Mouse (Mus musculus) gastrocnemius, adult 2 months (tissue): ENCODE measurements at regions not wholly inside any gene's neighbourhood (a gene's known extent, or its start where the extent isn't known, plus 50 kb on each side); places are given as distances from the start of the nearest gene placed in this dataset.

Source experiments
- DNase-seq: peaks from one replicate; pipeline ENCODE4 v3.0.0; 2022
- H3K27ac ChIP-seq: fragments of 200-600 bp; 2 replicates; pipeline ENCODE4 v1.8.1; 2022; ENCODE audit warnings: mild to moderate bottlenecking
- H3K4me3 ChIP-seq: fragments of 200-600 bp; 2 replicates; pipeline ENCODE4 v1.8.1; 2022; ENCODE audit warnings: mild to moderate bottlenecking, moderate library complexity
- CTCF ChIP-seq: fragments of 200-600 bp; IDR thresholded peaks from 2 replicates; pipeline ENCODE4 v1.8.1; 2022; ENCODE audit warnings: antibody characterized with exemption, mild to moderate bottlenecking, moderate library complexity
- intact Hi-C: fragments of 180-260 bp; cut with DNase I; formaldehyde crosslinking; loops from one replicate; pipeline ENCODE4 v1.15.1; 2025

- intact Hi-C loops = no loop called here
- no peak overlapping the region for H3K27ac ChIP-seq
- DNase-seq = no peak
- no peak for TF ChIP-seq CTCF
- no peak overlapping the region for H3K4me3 ChIP-seq
Measured at GRCm38 (mm10) chr4:47698926-47699325, 224.5 kb downstream of the Sec61b start.

GRCm38 (mm10) chr4:47703501-47703900 lies 229.0 kb downstream of the Sec61b start:
- intact Hi-C loops = no loop called here
- Histone ChIP-seq H3K4me3 (no peak overlapping the region), H3K27ac (no peak overlapping the region)
- no peak for TF ChIP-seq CTCF
- no peak for DNase-seq

- no peak overlapping the region for H3K27ac ChIP-seq
- no peak for DNase-seq
- H3K4me3 ChIP-seq = no peak overlapping the region
- no peak for TF ChIP-seq CTCF
- intact Hi-C loops = no loop called here
Measured at GRCm38 (mm10) chr4:47704607-47705006, 230.1 kb downstream of the Sec61b start.

GRCm38 (mm10) chr4:47707966-47708365 lies 233.5 kb downstream of the Sec61b start:
- TF ChIP-seq CTCF = no peak
- Histone ChIP-seq H3K27ac (no peak overlapping the region), H3K4me3 (no peak overlapping the region)
- peak; percentile 79 for DNase-seq
- intact Hi-C loops = no loop called here

- Histone ChIP-seq H3K27ac (no peak overlapping the region), H3K4me3 (no peak overlapping the region)
- no peak for TF ChIP-seq CTCF
- intact Hi-C loops = no loop called here
- DNase-seq = no peak
Measured at GRCm38 (mm10) chr4:47713387-47713786, 238.9 kb downstream of the Sec61b start.

- no peak overlapping the region for H3K27ac ChIP-seq
- intact Hi-C loops = no loop called here
- TF ChIP-seq CTCF = no peak
- no peak for DNase-seq
- H3K4me3 ChIP-seq = no peak overlapping the region
Measured at GRCm38 (mm10) chr4:47724331-47725004, 250.0 kb downstream of the Sec61b start.

GRCm38 (mm10) chr4:47725005-47725340 lies 250.5 kb downstream of the Sec61b start:
- no peak for DNase-seq

GRCm38 (mm10) chr4:47746498-47747190 lies 272.2 kb downstream of the Sec61b start:
- TF ChIP-seq CTCF = no peak
- no peak for DNase-seq
- H3K4me3 ChIP-seq = no peak overlapping the region
- no peak overlapping the region for H3K27ac ChIP-seq
- intact Hi-C loops = no loop called here

More at GRCm38 (mm10) chr4:47725005-47725340, 250.5 kb downstream of the Sec61b start:
- intact Hi-C loops = no loop called here
- H3K4me3 ChIP-seq = no peak overlapping the region
- H3K27ac ChIP-seq = no peak overlapping the region
- TF ChIP-seq CTCF = no peak

- no peak for TF ChIP-seq CTCF
- no peak for DNase-seq
- Histone ChIP-seq H3K27ac (no peak overlapping the region), H3K4me3 (no peak overlapping the region)
- intact Hi-C loops = no loop called here
Measured at GRCm38 (mm10) chr4:47772230-47772920, 272.6 kb upstream of the Nr4a3 start.

- intact Hi-C loops = no loop called here
- DNase-seq = no peak
Measured at GRCm38 (mm10) chr4:47774664-47775063, 270.3 kb upstream of the Nr4a3 start.

GRCm38 (mm10) chr4:47781039-47781438 lies 263.9 kb upstream of the Nr4a3 start:
- no peak for TF ChIP-seq CTCF
- no peak overlapping the region for H3K27ac ChIP-seq
- DNase-seq = no peak
- intact Hi-C loops = no loop called here
- H3K4me3 ChIP-seq = no peak overlapping the region

More at GRCm38 (mm10) chr4:47774664-47775063, 270.3 kb upstream of the Nr4a3 start:
- Histone ChIP-seq H3K27ac (no peak overlapping the region), H3K4me3 (no peak overlapping the region)
- TF ChIP-seq CTCF = no peak

- no peak overlapping the region for H3K4me3 ChIP-seq
Measured at GRCm38 (mm10) chr4:47796977-47797376, 248.0 kb upstream of the Nr4a3 start.

GRCm38 (mm10) chr4:47799165-47799564 lies 245.8 kb upstream of the Nr4a3 start:
- DNase-seq = no peak
- TF ChIP-seq CTCF = no peak
- no peak overlapping the region for H3K27ac ChIP-seq
- intact Hi-C loops = no loop called here
- H3K4me3 ChIP-seq = no peak overlapping the region

More at GRCm38 (mm10) chr4:47796977-47797376, 248.0 kb upstream of the Nr4a3 start:
- no peak overlapping the region for H3K27ac ChIP-seq
- intact Hi-C loops = no loop called here
- TF ChIP-seq CTCF = no peak
- no peak for DNase-seq
